Mouse (Mus musculus) heart, embryonic 10.5 days (tissue): ENCODE results near the gene Scn10a. TPM values are rescaled to one million over a fixed set of nuclear protein-coding genes. Genes with fewer than 3 reads are reported as not detected.

Source experiments
- DNase-seq: peaks from one replicate; pipeline ENCODE4 v3.0.0-alpha.2; 2017; ENCODE audit warnings: low spot score
- H3K27ac ChIP-seq: fragments of 300-500 bp; sonication (generic); 2 replicates; pipeline ENCODE4 v1.5.1; 2016; ENCODE audit warnings: mild to moderate bottlenecking
- H3K27me3 ChIP-seq: fragments of 300-500 bp; sonication (generic); 2 replicates; pipeline ENCODE4 v1.6.1; 2016; ENCODE audit warnings: mild to moderate bottlenecking; ENCODE audit not compliant: poor library complexity, insufficient read depth, severe bottlenecking
- H3K36me3 ChIP-seq: fragments of 300-500 bp; sonication (generic); 2 replicates; pipeline ENCODE4 v1.6.1; 2016; ENCODE audit warnings: mild to moderate bottlenecking, moderate library complexity
- H3K4me1 ChIP-seq: fragments of 300-500 bp; sonication (generic); 2 replicates; pipeline ENCODE4 v1.6.1; 2016; ENCODE audit warnings: mild to moderate bottlenecking
- H3K4me3 ChIP-seq: fragments of 300-500 bp; sonication (generic); 2 replicates; pipeline ENCODE4 v1.5.1; 2016; ENCODE audit warnings: mild to moderate bottlenecking, moderate library complexity
- H3K9me3 ChIP-seq: fragments of 300-500 bp; sonication (generic); 2 replicates; pipeline ENCODE4 v1.6.1; 2016; ENCODE audit warnings: mild to moderate bottlenecking, moderate library complexity
- WGBS: fragments of 180-500 bp; shearing (Covaris S2); methylation state at CpG from one replicate; pipeline ENCODE4 v1.1.7; 2016; 5-methylcytosine and 5-hydroxymethylcytosine counted together
- polyA plus RNA-seq: library from polyadenylated mRNA; unstranded; fragments of >200 nt; fragmentation: Nextera tagmentation; extraction: Ambion mirVana; gene quantifications from 2 replicates; pipeline ENCODE4 v1.2.1, GENCODE M21; 2016

Scn10a gene
- polyA plus RNA-seq, 1 experiment from 2014 or later, result 0.63 TPM

- no peaks in the 10 kb centered on the region for H3K9me3 ChIP-seq
- peak overlapping the region; percentile 44 for H3K4me3 ChIP-seq
- H3K27ac ChIP-seq, result peak overlapping the region; percentile 69
- no peaks in the 10 kb centered on the region for H3K36me3 ChIP-seq
- peak; percentile 83 for DNase-seq
- WGBS, result 20% methylated on average over 26 of the region's 26 CpGs
- peaks cover 19% of the 10 kb centered on the region for H3K4me1 ChIP-seq
- H3K27me3 ChIP-seq, result peaks cover 50% of the 10 kb centered on the region
Observed at GRCm38 (mm10) chr9:119588763-119589449, 130.2 kb downstream of the Scn10a start.

GRCm38 (mm10) chr9:119580668-119581067 lies 138.5 kb downstream of the Scn10a start:
- Histone ChIP-seq H3K4me1 (peaks cover 46% of the 10 kb centered on the region), H3K27ac (no peak overlapping the region), H3K36me3 (no peaks in the 10 kb centered on the region), H3K4me3 (no peak overlapping the region), H3K9me3 (no peaks in the 10 kb centered on the region), H3K27me3 (peaks cover 95% of the 10 kb centered on the region)
- 1% methylated on average over 6 of the region's 6 CpGs for WGBS
- peak; percentile 89 for DNase-seq

GRCm38 (mm10) chr9:119580187-119580586 lies 138.9 kb downstream of the Scn10a start:
- no peak for DNase-seq
- whole genome bisulfite sequencing, result 88% methylated on average over 17 of the region's 17 CpGs

GRCm38 (mm10) chr9:119578636-119579438 lies 140.3 kb downstream of the Scn10a start, which contains the start of gene Scn5a:
TSS of gene Scn5a (minus strand) at chr9:119579016.
- H3K4me3 ChIP-seq, result peak within 1 kb of the TSS; percentile 87
- DNase-seq, result no peak
- peaks cover 95% of the 10 kb centered on the region for H3K27me3 ChIP-seq
- no peaks in the 10 kb centered on the region for H3K36me3 ChIP-seq
- H3K4me1 ChIP-seq, result peaks cover 65% of the 10 kb centered on the region
- H3K27ac ChIP-seq, result peak within 1 kb of the TSS; percentile 91
- 1% methylated on average over 75 of the region's 99 CpGs for WGBS
- no peaks in the 10 kb centered on the region for H3K9me3 ChIP-seq

More at GRCm38 (mm10) chr9:119580187-119580586, 138.9 kb downstream of the Scn10a start:
- no peak overlapping the region for H3K27ac ChIP-seq
- H3K9me3 ChIP-seq, result no peaks in the 10 kb centered on the region
- peaks cover 95% of the 10 kb centered on the region for H3K27me3 ChIP-seq
- H3K4me3 ChIP-seq, result no peak overlapping the region
- H3K4me1 ChIP-seq, result peaks cover 51% of the 10 kb centered on the region
- H3K36me3 ChIP-seq, result no peaks in the 10 kb centered on the region

GRCm38 (mm10) chr9:119578311-119578635 lies 140.8 kb downstream of the Scn10a start:
- Histone ChIP-seq H3K36me3 (no peaks in the 10 kb centered on the region), H3K4me3 (peak overlapping the region; percentile 87), H3K27me3 (peaks cover 95% of the 10 kb centered on the region), H3K4me1 (peaks cover 70% of the 10 kb centered on the region), H3K27ac (peak overlapping the region; percentile 91), H3K9me3 (no peaks in the 10 kb centered on the region)
- WGBS, result under 1% methylated on average over 24 of the region's 24 CpGs
- DNase-seq, result no peak

GRCm38 (mm10) chr9:119576977-119577376 lies 142.1 kb downstream of the Scn10a start:
- Histone ChIP-seq H3K27ac (no peak overlapping the region), H3K4me3 (peak overlapping the region; percentile 87), H3K27me3 (peaks cover 97% of the 10 kb centered on the region), H3K36me3 (no peaks in the 10 kb centered on the region), H3K9me3 (no peaks in the 10 kb centered on the region), H3K4me1 (peaks cover 83% of the 10 kb centered on the region)
- 80% methylated on average over 2 of the region's 2 CpGs for WGBS
- DNase-seq, result no peak

- no peaks in the 10 kb centered on the region for H3K36me3 ChIP-seq
- H3K4me1 ChIP-seq, result peaks cover 87% of the 10 kb centered on the region
- peaks cover 97% of the 10 kb centered on the region for H3K27me3 ChIP-seq
- whole genome bisulfite sequencing, result 55% methylated on average over 9 of the region's 9 CpGs
- no peak overlapping the region for H3K27ac ChIP-seq
- DNase-seq, result no peak
- no peaks in the 10 kb centered on the region for H3K9me3 ChIP-seq
- no peak overlapping the region for H3K4me3 ChIP-seq
Observed at GRCm38 (mm10) chr9:119575732-119576131, 143.4 kb downstream of the Scn10a start.

- no peaks in the 10 kb centered on the region for H3K36me3 ChIP-seq
- no peaks in the 10 kb centered on the region for H3K9me3 ChIP-seq
- peaks cover 97% of the 10 kb centered on the region for H3K27me3 ChIP-seq
- H3K4me3 ChIP-seq, result 0 out of 2 replicates have a peak overlapping the region, but pooled peaks have one; percentile 25
- H3K4me1 ChIP-seq, result peaks cover 85% of the 10 kb centered on the region
- DNase-seq, result no peak
- WGBS, result 54% methylated on average over 7 of the region's 7 CpGs
- peak overlapping the region; percentile 69; the same call in 1 of the 2 replicates for H3K27ac ChIP-seq
Observed at GRCm38 (mm10) chr9:119574366-119574765, 144.8 kb downstream of the Scn10a start.

- WGBS, result 45% methylated on average over 14 of the region's 14 CpGs
- Histone ChIP-seq H3K36me3 (no peaks in the 10 kb centered on the region), H3K27ac (no peak overlapping the region), H3K9me3 (no peaks in the 10 kb centered on the region), H3K4me3 (no peak overlapping the region), H3K4me1 (peaks cover 73% of the 10 kb centered on the region), H3K27me3 (peaks cover 98% of the 10 kb centered on the region)
- DNase-seq, result no peak
Observed at GRCm38 (mm10) chr9:119573009-119573408, 146.1 kb downstream of the Scn10a start.

GRCm38 (mm10) chr9:119571411-119571888 lies 147.7 kb downstream of the Scn10a start:
- H3K36me3 ChIP-seq, result no peaks in the 10 kb centered on the region
- no peak for DNase-seq
- H3K27me3 ChIP-seq, result peaks cover 98% of the 10 kb centered on the region
- H3K4me3 ChIP-seq, result no peak overlapping the region
- H3K27ac ChIP-seq, result no peak overlapping the region
- WGBS, result 3% methylated on average over 15 of the region's 15 CpGs
- peaks cover 67% of the 10 kb centered on the region for H3K4me1 ChIP-seq
- no peaks in the 10 kb centered on the region for H3K9me3 ChIP-seq

- Histone ChIP-seq H3K4me1 (peaks cover 67% of the 10 kb centered on the region), H3K9me3 (no peaks in the 10 kb centered on the region), H3K36me3 (no peaks in the 10 kb centered on the region), H3K27ac (no peak overlapping the region), H3K4me3 (no peak overlapping the region), H3K27me3 (peaks cover 98% of the 10 kb centered on the region)
- DNase-seq, result no peak
- WGBS, result 26% methylated on average over 9 of the region's 9 CpGs
Observed at GRCm38 (mm10) chr9:119570652-119571051, 148.5 kb downstream of the Scn10a start.

GRCm38 (mm10) chr9:119568732-119569131 lies 150.4 kb downstream of the Scn10a start:
- WGBS, result 80% methylated on average over 8 of the region's 8 CpGs
- Histone ChIP-seq H3K36me3 (no peaks in the 10 kb centered on the region), H3K9me3 (no peaks in the 10 kb centered on the region), H3K27me3 (peaks cover 88% of the 10 kb centered on the region), H3K27ac (no peak overlapping the region), H3K4me3 (no peak overlapping the region), H3K4me1 (peaks cover 66% of the 10 kb centered on the region)
- DNase-seq, result no peak

GRCm38 (mm10) chr9:119567800-119568199 lies 151.3 kb downstream of the Scn10a start:
- no peaks in the 10 kb centered on the region for H3K9me3 ChIP-seq
- no peaks in the 10 kb centered on the region for H3K36me3 ChIP-seq
- no peak overlapping the region for H3K27ac ChIP-seq
- H3K4me1 ChIP-seq, result peaks cover 64% of the 10 kb centered on the region
- DNase-seq, result no peak
- 73% methylated on average over 5 of the region's 5 CpGs for WGBS
- no peak overlapping the region for H3K4me3 ChIP-seq
- peaks cover 79% of the 10 kb centered on the region for H3K27me3 ChIP-seq
